Mouse (Mus musculus): Measurements from ENCODE around the gene Cpne2.

DNA sequence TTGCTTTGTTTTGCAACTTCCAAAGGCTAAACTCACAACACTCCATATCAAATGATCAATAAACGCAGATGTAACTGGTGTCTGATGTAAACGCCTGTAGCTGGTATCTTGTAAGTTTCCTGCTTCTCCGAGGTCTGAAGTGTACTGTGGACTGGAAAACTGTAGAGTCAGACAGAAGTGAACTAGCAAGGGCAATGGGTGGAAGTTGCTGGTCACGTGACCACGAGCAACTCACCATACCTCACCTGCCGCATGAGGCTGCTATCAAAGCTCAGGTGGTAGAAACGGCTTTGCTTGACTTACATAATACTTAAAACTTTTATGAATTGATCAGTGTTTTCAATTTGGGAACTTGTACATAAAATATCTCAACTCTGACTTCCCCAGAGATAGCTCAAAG lies 5.6 kb upstream of the Cpne2 start:
- no peak for TF ChIP-seq CTCF (IDR thresholded peaks at IDR 0.05; ENCODE audit: borderline replicate concordance, extremely low read depth, insufficient read depth, insufficient read length)
- no peak for TF ChIP-seq POLR2A (IDR thresholded peaks at IDR 0.05; ENCODE audit: borderline replicate concordance, extremely low read depth, insufficient read depth, insufficient read length, poor library complexity, severe bottlenecking)
